Mouse (Mus musculus) CH12.LX (cell line): ENCODE data around the gene Prpf19. TPM values are rescaled to one million over a fixed set of nuclear protein-coding genes. Genes with fewer than 3 reads are reported as not detected.
A peak's percentile ranks its signal among the peaks of the same experiment; 100 is the strongest.

ENCODE experiments used
- DNase-seq: peaks from one replicate; pipeline ENCODE4 v3.0.0-alpha.2; 2013; ENCODE audit errors: extremely low read depth
- H3K27ac ChIP-seq: 2 replicates; pipeline ENCODE4 v1.5.1; 2012; ENCODE audit warnings: low read depth, mild to moderate bottlenecking, control low read depth, moderate library complexity; ENCODE audit not compliant: insufficient read depth
- H3K27me3 ChIP-seq: replicated peaks from 2 replicates; pipeline ENCODE3; 2012; ENCODE audit warnings: inconsistent platforms
- H3K36me3 ChIP-seq, 2 experiments: replicated peaks in 1 of 2; 2 replicates each; pipeline versions ENCODE3 to v1.6.1; 2012; ENCODE audit warnings: inconsistent platforms in 1 of 2, low read length in 1 of 2, mild to moderate bottlenecking in 1 of 2, mixed read lengths in 1 of 2, moderate library complexity in 1 of 2; ENCODE audit not compliant: control insufficient read depth in 1 of 2, insufficient read depth in 1 of 2
- H3K4me1 ChIP-seq, 2 experiments: 2 replicates each; pipeline ENCODE4 v1.6.1; 2012; ENCODE audit warnings: inconsistent platforms in 1 of 2, moderate library complexity in 1 of 2; ENCODE audit not compliant: insufficient read depth in 2 of 2, control insufficient read depth in 1 of 2
- H3K4me2 ChIP-seq: 2 replicates; pipeline ENCODE4 v1.6.1; 2012; ENCODE audit warnings: low read depth, mild to moderate bottlenecking, control low read depth; ENCODE audit not compliant: poor library complexity, insufficient read depth, severe bottlenecking
- H3K4me3 ChIP-seq, 3 experiments: fragments of 150-350 bp in 1 of 3; sonication (generic) in 1 of 3; replicated peaks in 1 of 3; 2 replicates each; pipeline versions ENCODE3 to v1.5.1; 2011 to 2012; ENCODE audit warnings: low read depth in 2 of 3, low read length in 2 of 3, mild to moderate bottlenecking in 2 of 3, moderate library complexity in 2 of 3, control low read depth in 1 of 3, improper control_type of control experiment in 1 of 3, inconsistent platforms in 1 of 3, mixed read lengths in 1 of 3; ENCODE audit not compliant: poor library complexity in 1 of 3
- H3K79me2 ChIP-seq: replicated peaks from 2 replicates; pipeline ENCODE4 v1.6.1; 2012; ENCODE audit warnings: mild to moderate bottlenecking, moderate library complexity; ENCODE audit not compliant: control insufficient read depth, poor library complexity, insufficient read depth, severe bottlenecking; ENCODE audit errors: extremely low read depth
- H3K9ac ChIP-seq: 2 replicates; pipeline ENCODE4 v1.6.1; 2012; ENCODE audit warnings: low read depth, mild to moderate bottlenecking, control low read depth, moderate library complexity; ENCODE audit not compliant: insufficient read depth
- H3K9me3 ChIP-seq: replicated peaks from 2 replicates; pipeline ENCODE3; 2012; ENCODE audit warnings: low read length, inconsistent platforms, mixed read lengths
- CTCF ChIP-seq, 2 experiments: IDR thresholded peaks in 1 of 2; conservative IDR thresholded peaks in 1 of 2; 2 replicates each; pipeline ENCODE4 v1.5.1; 2011 to 2012; ENCODE audit warnings: low read depth in 2 of 2, low read length in 2 of 2, improper control_type of control experiment in 1 of 2, inconsistent platforms in 1 of 2, mild to moderate bottlenecking in 1 of 2, moderate library complexity in 1 of 2
- E2F4 ChIP-seq: IDR thresholded peaks from 2 replicates; pipeline ENCODE4 v1.6.1; 2011; ENCODE audit warnings: low read depth, low read length, improper control_type of control experiment; ENCODE audit not compliant: insufficient replicate concordance
- ELF1 ChIP-seq: IDR thresholded peaks from 2 replicates; pipeline ENCODE4 v1.6.1; 2014; ENCODE audit warnings: low read depth, mild to moderate bottlenecking, inconsistent platforms, low read length, improper control_type of control experiment
- ETS1 ChIP-seq: conservative IDR thresholded peaks from 2 replicates; pipeline ENCODE4 v1.6.1; 2012; ENCODE audit warnings: low read depth, mild to moderate bottlenecking, inconsistent platforms, low read length, improper control_type of control experiment, moderate library complexity
- GABPA ChIP-seq: IDR thresholded peaks from 2 replicates; pipeline ENCODE4 v1.6.1; 2012; ENCODE audit warnings: low read depth, low read length, improper control_type of control experiment, inconsistent platforms; ENCODE audit not compliant: insufficient replicate concordance
- HCFC1 ChIP-seq: IDR thresholded peaks from 2 replicates; pipeline ENCODE4 v1.6.1; 2012; ENCODE audit warnings: low read depth, mild to moderate bottlenecking, inconsistent platforms, low read length, improper control_type of control experiment
- IRF4 ChIP-seq: IDR thresholded peaks from 2 replicates; pipeline ENCODE4 v1.6.1; 2014; ENCODE audit warnings: low read depth, mild to moderate bottlenecking, inconsistent platforms, low read length, improper control_type of control experiment
- JUN ChIP-seq: IDR thresholded peaks from 2 replicates; pipeline ENCODE4 v1.6.1; 2011; ENCODE audit warnings: low read depth, mild to moderate bottlenecking, low read length, improper control_type of control experiment, moderate library complexity; ENCODE audit not compliant: insufficient read depth
- JUND ChIP-seq: conservative IDR thresholded peaks from 2 replicates; pipeline ENCODE4 v1.6.1; 2011; ENCODE audit warnings: low read depth, low read length, improper control_type of control experiment
- KAT2A ChIP-seq: IDR thresholded peaks from 2 replicates; pipeline ENCODE4 v1.6.1; 2012; ENCODE audit warnings: low read length, improper control_type of control experiment, inconsistent platforms; ENCODE audit not compliant: insufficient replicate concordance
- MAFK ChIP-seq: IDR thresholded peaks from 2 replicates; pipeline ENCODE4 v1.6.1; 2011; ENCODE audit warnings: low read length, improper control_type of control experiment; ENCODE audit not compliant: insufficient replicate concordance
- MAX ChIP-seq: IDR thresholded peaks from 2 replicates; pipeline ENCODE4 v1.6.1; 2011; ENCODE audit warnings: low read length, improper control_type of control experiment
- MAZ ChIP-seq: IDR thresholded peaks from 2 replicates; pipeline ENCODE4 v1.6.1; 2012; ENCODE audit warnings: low read depth, mild to moderate bottlenecking, inconsistent platforms, low read length, improper control_type of control experiment, moderate library complexity
- MEF2A ChIP-seq: IDR thresholded peaks from 2 replicates; pipeline ENCODE4 v1.6.1; 2014; ENCODE audit warnings: low read depth, mild to moderate bottlenecking, inconsistent platforms, low read length, improper control_type of control experiment, borderline replicate concordance
- MXI1 ChIP-seq: IDR thresholded peaks from 2 replicates; pipeline ENCODE4 v1.6.1; 2011; ENCODE audit warnings: mild to moderate bottlenecking, low read depth, low read length, improper control_type of control experiment
- MYC ChIP-seq: IDR thresholded peaks from 2 replicates; pipeline ENCODE4 v1.6.1; 2011; ENCODE audit warnings: low read depth, mild to moderate bottlenecking, improper control_type of control experiment, low read length
- NELFE ChIP-seq: IDR thresholded peaks from 2 replicates; pipeline ENCODE4 v1.6.1; 2011; ENCODE audit warnings: low read depth, low read length, improper control_type of control experiment
- PAX5 ChIP-seq: IDR thresholded peaks from 2 replicates; pipeline ENCODE4 v1.6.1; 2012; ENCODE audit warnings: low read length, inconsistent platforms, mixed read lengths
- RAD21 ChIP-seq: IDR thresholded peaks from 2 replicates; pipeline ENCODE4 v1.6.1; 2011; ENCODE audit warnings: low read depth, mild to moderate bottlenecking, low read length, improper control_type of control experiment, moderate library complexity
- SIN3A ChIP-seq: IDR thresholded peaks from 2 replicates; pipeline ENCODE4 v1.6.1; 2012; ENCODE audit warnings: low read length, improper control_type of control experiment, inconsistent platforms
- SMC3 ChIP-seq: IDR thresholded peaks from 2 replicates; pipeline ENCODE4 v1.6.1; 2011; ENCODE audit warnings: low read depth, low read length, improper control_type of control experiment
- TBP ChIP-seq: conservative IDR thresholded peaks from 2 replicates; pipeline ENCODE4 v1.6.1; 2011; ENCODE audit warnings: low read depth, low read length, improper control_type of control experiment
- UBTF ChIP-seq: IDR thresholded peaks from 2 replicates; pipeline ENCODE4 v1.6.1; 2012; ENCODE audit warnings: low read depth, mild to moderate bottlenecking, inconsistent platforms, low read length, improper control_type of control experiment, moderate library complexity
- USF2 ChIP-seq: conservative IDR thresholded peaks from 2 replicates; pipeline ENCODE4 v1.6.1; 2011; ENCODE audit warnings: low read depth, low read length, improper control_type of control experiment
- ZC3H11A ChIP-seq: IDR thresholded peaks from 2 replicates; pipeline ENCODE4 v1.6.1; 2012; ENCODE audit warnings: low read depth, mild to moderate bottlenecking, inconsistent platforms, low read length, improper control_type of control experiment
- ZKSCAN1 ChIP-seq: IDR thresholded peaks from 2 replicates; pipeline ENCODE4 v1.6.1; 2012; ENCODE audit warnings: low read depth, inconsistent platforms, low read length, improper control_type of control experiment, borderline replicate concordance
- ZMIZ1 ChIP-seq: IDR thresholded peaks from 2 replicates; pipeline ENCODE4 v1.6.1; 2012; ENCODE audit warnings: low read depth, mild to moderate bottlenecking, inconsistent platforms, low read length, improper control_type of control experiment
- ZNF384 ChIP-seq: IDR thresholded peaks from 2 replicates; pipeline ENCODE4 v1.6.1; 2012; ENCODE audit warnings: low read depth, low read length, improper control_type of control experiment, inconsistent platforms
- dilution Hi-C: fragments of 300-500 bp; cut with MboI; formaldehyde crosslinking; loops from 2 replicates; pipeline ENCODE4 v1.14.3; 2020; ENCODE audit warnings: low sequenced_read_pairs; ENCODE audit not compliant: extremely low pct_unique_long_range_greater_than_20kb, extremely low pct_ligation_motif_present
- in situ Hi-C: fragments of 300-500 bp; cut with MboI; formaldehyde crosslinking; loops from 3 replicates; pipeline ENCODE4 v1.14.3; 2019; ENCODE audit warnings: low sequenced_read_pairs, low pct_ligation_motif_present, low pct_unique_long_range_greater_than_20kb, mixed read lengths
- polyA plus RNA-seq: library from polyadenylated mRNA; unstranded; fragments of >175 nt; gene quantifications from 2 replicates; pipeline ENCODE4 v1.2.1, GENCODE M21; 2012; ENCODE audit warnings: low read depth; ENCODE audit not compliant: insufficient read length
- total RNA-seq, 2 experiments: library from RNA; depleted of rRNA; stranded (reverse); fragments of 300-350 nt in 1 of 2; fragments of >200 nt in 1 of 2; gene quantifications; 2 replicates each; pipeline ENCODE4 v1.2.3; 2012 to 2014

Gene Prpf19
- total and polyA plus RNA-seq, 3 experiments = 115 to 357 (median 355) TPM

GRCm38 (mm10) chr19:10878201-10878837 lies 16.7 kb upstream of the Prpf19 start:
- Histone ChIP-seq H3K27me3 (no peaks in the 10 kb centered on the region), H3K4me2 (no peak overlapping the region), H3K79me2 (peaks cover 10% of the 10 kb centered on the region), H3K4me1 (peaks cover 6 to 34% of the 10 kb centered on the region in 2 experiments), H3K4me3 (no peak overlapping the region), H3K9ac (no peak overlapping the region), H3K27ac (no peak overlapping the region), H3K9me3 (no peaks in the 10 kb centered on the region), H3K36me3 (peaks cover 17 to 49% of the 10 kb centered on the region in 2 experiments)
- dilution Hi-C loops (no loop called here), in situ Hi-C loops (loop anchor here (5.0 kb wide), 1 partner anchor 36 kb away; no protein-coding TSS in a partner anchor)
- DNase-seq = no peak
- TF ChIP-seq IRF4 = no peak

- H3K4me1 ChIP-seq = peaks cover 6 to 34% of the 10 kb centered on the region in 2 experiments
- peak overlapping the region; percentile 73 for H3K4me2 ChIP-seq
- peaks cover 6 to 31% of the 10 kb centered on the region in 2 experiments for H3K36me3 ChIP-seq
- peak overlapping the region; percentile 41 for H3K27ac ChIP-seq
- peak overlapping the region; percentile 77 for H3K9ac ChIP-seq
- H3K79me2 ChIP-seq = peaks cover 10% of the 10 kb centered on the region
- DNase-seq = peak; percentile 90
- dilution Hi-C loops (no loop called here), in situ Hi-C loops (no loop called here)
- H3K4me3 ChIP-seq = peak overlapping the region; percentile 40 to 80 (median 66)
- H3K27me3 ChIP-seq = no peaks in the 10 kb centered on the region
- peaks cover 3% of the 10 kb centered on the region for H3K9me3 ChIP-seq
- TF ChIP-seq SMC3 = peak; percentile 71
- no peak for TF ChIP-seq ZC3H11A
- peak; percentile 80 for TF ChIP-seq ZKSCAN1
- no peak for TF ChIP-seq MAFK
- 0 out of 2 replicates have a peak, but pooled peaks have one; percentile 48 for TF ChIP-seq JUND
- TF ChIP-seq TBP = no peak
- TF ChIP-seq PAX5 = no peak
- no peak for TF ChIP-seq NELFE
- no peak; the same call in 1 of the 2 replicates for TF ChIP-seq ZMIZ1
- TF ChIP-seq MAZ = peak; percentile 92
- no peak for TF ChIP-seq ZNF384
- peak; percentile 70 for TF ChIP-seq MXI1
- TF ChIP-seq MAX = peak; percentile 59
- no peak for TF ChIP-seq USF2
- TF ChIP-seq SIN3A = peak; percentile 82
- no peak for TF ChIP-seq E2F4
- TF ChIP-seq UBTF = no peak
- TF ChIP-seq MEF2A = peak; percentile 73
- TF ChIP-seq KAT2A = no peak
- peak; percentile 60 for TF ChIP-seq ELF1
- peak; percentile 79 for TF ChIP-seq IRF4
- peak; percentile 43; the same call in 1 of the 2 replicates for TF ChIP-seq HCFC1
- TF ChIP-seq MYC = peak; percentile 55; the same call in 1 of the 2 replicates
- peak in 1 of 2 experiments; percentile 73; a peak in 2 of 4 replicates for TF ChIP-seq CTCF (conservative IDR thresholded peaks at IDR 0.05 in 1 of 2, IDR thresholded peaks at IDR 0.05 in 1 of 2; ENCODE audit: low read depth in 2 of 2, low read length in 2 of 2)
- peak; percentile 51 for TF ChIP-seq RAD21
- 0 out of 2 replicates have a peak, but pooled peaks have one; percentile 3 for TF ChIP-seq JUN
- TF ChIP-seq GABPA = no peak
- TF ChIP-seq ETS1 = peak; percentile 81
Observed at GRCm38 (mm10) chr19:10880085-10880974, 14.7 kb upstream of the Prpf19 start.
